In the genomic region with DNA sequence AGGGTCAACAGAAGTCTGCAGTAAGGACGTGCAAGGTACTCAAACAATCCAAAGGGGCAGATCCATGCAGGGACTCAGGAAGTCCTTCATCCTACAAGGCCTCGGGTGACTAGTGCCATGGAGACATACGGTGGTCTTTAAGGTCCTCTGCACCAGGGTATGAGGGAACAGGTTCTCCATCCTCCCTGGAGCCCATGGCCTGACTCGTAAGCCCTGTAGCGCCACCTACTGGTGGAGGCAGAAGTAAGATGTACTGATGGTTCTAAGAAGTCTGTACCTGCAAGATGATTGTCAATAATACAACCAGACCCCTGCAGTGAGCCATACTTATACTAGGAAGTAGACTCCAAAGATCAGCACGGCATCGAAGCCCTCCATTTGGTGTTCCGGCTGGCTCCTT, we compare ENCODE assay signal across 9 mouse cellular contexts.
A peak's percentile ranks its signal among the peaks of the same experiment; 100 is the strongest.
DNase-seq lines count a peak whose midpoint lies in the region; ATAC-seq and TF ChIP-seq lines count a peak whose summit lies in the region.
"Had no signal": no experiment of that assay in that cellular context is flagged by ENCODE, and none has a peak within 500 bp of the region (broad histone marks: within the 10 kb centered on the region; RNA-seq: fewer than 3 reads in every experiment).

No protein-coding gene starts in this region.

- TF ChIP-seq CTCF in brain, embryonic 14.5 days (IDR thresholded peaks at IDR 0.05; ENCODE audit: borderline replicate concordance, extremely low read depth, insufficient read depth, insufficient read length), result peak; percentile 78
- TF ChIP-seq CTCF in kidney, adult 2 months (conservative IDR thresholded peaks at IDR 0.05; ENCODE audit: insufficient read depth, insufficient read length, low read depth, low read length), result peak; percentile 87
- peak; percentile 36; the same call in 1 of the 2 replicates for TF ChIP-seq CTCF in olfactory bulb, adult 2 months (IDR thresholded peaks at IDR 0.05; ENCODE audit: insufficient read depth, low read depth, low read length)

- no peak for TF ChIP-seq POLR2A in brain, embryonic 14.5 days (IDR thresholded peaks at IDR 0.05; ENCODE audit: borderline replicate concordance, extremely low read depth, insufficient read depth, insufficient read length, poor library complexity, severe bottlenecking)
- no peak for TF ChIP-seq POLR2A in kidney, adult 2 months (IDR thresholded peaks at IDR 0.05; ENCODE audit: low read depth, low read length)
- no peak for TF ChIP-seq POLR2A in limb, embryonic 14.5 days (IDR thresholded peaks at IDR 0.05; ENCODE audit: borderline replicate concordance, extremely low read depth, insufficient read depth, insufficient read length)
- TF ChIP-seq POLR2A in olfactory bulb, adult 2 months (IDR thresholded peaks at IDR 0.05; ENCODE audit: insufficient read depth, low read depth, low read length), result no peak

- 37% methylated on average over 8 of the region's 8 CpGs for WGBS in heart, embryonic 12.5 days
- 37% methylated on average over 8 of the region's 8 CpGs for WGBS in kidney, adult 2 months
- WGBS in limb, embryonic 14.5 days, result 38% methylated on average over 8 of the region's 8 CpGs
- WGBS in olfactory bulb, adult 2 months, result 21% methylated on average over 8 of the region's 8 CpGs

- H3K27me3 ChIP-seq in heart, embryonic 12.5 days (replicated peaks), result peaks cover 18% of the 10 kb centered on the region; the same call in 1 of the 2 replicates
- no peaks in the 10 kb centered on the region for H3K27me3 ChIP-seq in kidney, adult 2 months (replicated peaks; ENCODE audit: control insufficient read depth, insufficient read depth, low read length)
- H3K27me3 ChIP-seq in limb, embryonic 14.5 days (ENCODE audit: control insufficient read depth, insufficient read depth, low read length), result 0 out of 2 replicates have a peak, but pooled peaks cover 4% of the 10 kb centered on the region

- no peak overlapping the region for H3K4me3 ChIP-seq in heart, embryonic 12.5 days
- H3K4me3 ChIP-seq in kidney, adult 2 months (ENCODE audit: insufficient read depth, low read depth, low read length), result no peak overlapping the region
- no peak overlapping the region for H3K4me3 ChIP-seq in limb, embryonic 14.5 days (replicated peaks; ENCODE audit: low read length)
- H3K4me3 ChIP-seq in olfactory bulb, adult 2 months (ENCODE audit: insufficient read depth, low read depth, low read length), result peak overlapping the region; percentile 37
- H3K4me3 ChIP-seq: megakaryocyte, embryonic 14.5 days had no signal

- H3K27ac ChIP-seq in heart, embryonic 12.5 days (ENCODE audit: poor library complexity, severe bottlenecking), result no peak overlapping the region
- H3K27ac ChIP-seq in kidney, adult 2 months (ENCODE audit: insufficient read depth, low read depth, low read length), result no peak overlapping the region
- H3K27ac ChIP-seq in limb, embryonic 14.5 days (replicated peaks; ENCODE audit: low read depth, low read length), result no peak overlapping the region
- peak overlapping the region; percentile 19 for H3K27ac ChIP-seq in olfactory bulb, adult 2 months (ENCODE audit: insufficient read depth, low read depth, low read length)

- H3K9ac ChIP-seq in heart, embryonic 12.5 days, result no peak overlapping the region
- H3K9ac ChIP-seq in limb, embryonic 14.5 days (ENCODE audit: low read depth, low read length, severe bottlenecking), result no peak overlapping the region

- ATAC-seq in heart, embryonic 12.5 days (ENCODE audit: insufficient number of reproducible peaks, low FRiP score), result no peak
- peak; percentile 79 for ATAC-seq in erythroblast, adult 5-6 weeks (replicated peaks; ENCODE audit: low FRiP score, poor library complexity, severe bottlenecking)
- ATAC-seq in limb, embryonic 14.5 days (ENCODE audit: low FRiP score, low read depth), result no peak

- no peak overlapping the region for H3K4me2 ChIP-seq in heart, embryonic 12.5 days
- H3K4me2 ChIP-seq in limb, embryonic 14.5 days (replicated peaks; ENCODE audit: low read depth, low read length, severe bottlenecking), result no peak overlapping the region

- no peaks in the 10 kb centered on the region for H3K36me3 ChIP-seq in heart, embryonic 12.5 days
- no peaks in the 10 kb centered on the region for H3K36me3 ChIP-seq in kidney, adult 2 months (ENCODE audit: control insufficient read depth, insufficient read depth, low read length)
- H3K36me3 ChIP-seq in limb, embryonic 14.5 days (ENCODE audit: control insufficient read depth, insufficient read depth, low read length), result no peaks in the 10 kb centered on the region

- H3K9me3 ChIP-seq in heart, embryonic 12.5 days (replicated peaks), result no peaks in the 10 kb centered on the region
- no peaks in the 10 kb centered on the region for H3K9me3 ChIP-seq in limb, embryonic 14.5 days (ENCODE audit: control insufficient read depth, low read length)
- H3K9me3 ChIP-seq: megakaryocyte, embryonic 14.5 days had no signal

- peak; percentile 94 for DNase-seq in heart, adult 11 months
- peak; percentile 90 for DNase-seq in brain, embryonic 14.5 days (ENCODE audit: low read depth)
- peak; percentile 61 for DNase-seq in kidney, adult 2 months
- DNase-seq in limb, embryonic 14.5 days (ENCODE audit: low spot score), result peak; percentile 70
- peak; percentile 34 to 83 for DNase-seq in thymus, postnatal 10 days (ENCODE audit: low spot score in 2 of 2)

- peaks cover 72% of the 10 kb centered on the region for H3K4me1 ChIP-seq in heart, embryonic 12.5 days (replicated peaks)
- H3K4me1 ChIP-seq in kidney, adult 2 months (ENCODE audit: control insufficient read depth, insufficient read depth, low read length), result no peaks in the 10 kb centered on the region
- H3K4me1 ChIP-seq in limb, embryonic 14.5 days (ENCODE audit: control insufficient read depth, insufficient read depth, low read length), result peaks cover 8% of the 10 kb centered on the region; the same call in 1 of the 2 replicates
- H3K4me1 ChIP-seq in olfactory bulb, adult 2 months (ENCODE audit: control insufficient read depth, insufficient read depth, low read length), result peaks cover 12% of the 10 kb centered on the region

Comparison
In these comparisons a context has a peak if more than half of its experiments do, and no peak if none do; other contexts are left out.
1. CTCF ChIP-seq: peak in every context shown above with its lines; median percentile 87 in kidney, adult 2 months; 78 in brain, embryonic 14.5 days; 36 in olfactory bulb, adult 2 months.